Mouse (Mus musculus): ENCODE results near the gene Rffl. TPM values are rescaled to one million over a fixed set of nuclear protein-coding genes. Genes with fewer than 3 reads are reported as not detected.
A peak's percentile ranks its signal among the peaks of the same experiment; 100 is the strongest.

The Rffl gene
- 1 to 10 TPM; 2.7 to 3.0 TPM for total RNA-seq (2021)

- DNase-seq: peak; percentile 97
- intact Hi-C loops (cut with DNase I): no loop called here
Observed at GRCm38 (mm10) chr11:82871031-82871446, at the start of gene Rffl. Rffl (minus strand) TSS chr11:82871210.

- intact Hi-C loops (cut with DNase I): no loop called here
- no peak for DNase-seq
Observed at GRCm38 (mm10) chr11:82920768-82921167, 49.8 kb upstream of the Rffl start.

GRCm38 (mm10) chr11:82914711-82915352, 43.8 kb upstream of the Rffl start:
- intact Hi-C loops (cut with DNase I): no loop called here
- DNase-seq: peak; percentile 75

GRCm38 (mm10) chr11:82910679-82911389, 39.8 kb upstream of the Rffl start:
- DNase-seq: no peak
- intact Hi-C loops (cut with DNase I): no loop called here

- intact Hi-C loops (cut with DNase I): no loop called here
- no peak for DNase-seq
Observed at GRCm38 (mm10) chr11:82910250-82910649, 39.2 kb upstream of the Rffl start, which contains the start of gene Unc45b. Unc45b (plus strand) TSS chr11:82910550.

GRCm38 (mm10) chr11:82908608-82908989, 37.6 kb upstream of the Rffl start:
- DNase-seq: no peak
- intact Hi-C loops (cut with DNase I): no loop called here

- intact Hi-C loops (cut with DNase I): no loop called here
- peak; percentile 94 for DNase-seq
Observed at GRCm38 (mm10) chr11:82907651-82908607, 36.9 kb upstream of the Rffl start, which contains the start of gene Nle1. Nle1 (minus strand) TSS chr11:82908411.

GRCm38 (mm10) chr11:82905816-82906215, 34.8 kb upstream of the Rffl start:
- intact Hi-C loops (cut with DNase I): no loop called here
- no peak for DNase-seq

GRCm38 (mm10) chr11:82904952-82905351, 33.9 kb upstream of the Rffl start:
- intact Hi-C loops (cut with DNase I): no loop called here
- no peak for DNase-seq

- intact Hi-C loops (cut with DNase I): no loop called here
Observed at GRCm38 (mm10) chr11:82901606-82902310, 30.7 kb upstream of the Rffl start.

GRCm38 (mm10) chr11:82899720-82900119, 28.7 kb upstream of the Rffl start:
- DNase-seq: no peak
- intact Hi-C loops (cut with DNase I): no loop called here

More at GRCm38 (mm10) chr11:82901606-82902310, 30.7 kb upstream of the Rffl start:
- DNase-seq: peak; percentile 27

GRCm38 (mm10) chr11:82897478-82897877, 26.5 kb upstream of the Rffl start:
- no peak for DNase-seq
- intact Hi-C loops (cut with DNase I): no loop called here

- intact Hi-C loops (cut with DNase I): loop anchor here (5.0 kb wide), 2 partner anchors 655 to 895 kb away; no protein-coding TSS in a partner anchor
- no peak for DNase-seq
Observed at GRCm38 (mm10) chr11:82891936-82892335, 20.9 kb upstream of the Rffl start, which contains the start of gene Fndc8. Fndc8 (plus strand) TSS chr11:82892124.

- intact Hi-C loops (cut with DNase I): loop anchor here (5.0 kb wide), 2 partner anchors 653 to 893 kb away; no protein-coding TSS in a partner anchor
- DNase-seq: peak; percentile 96
Observed at GRCm38 (mm10) chr11:82890342-82890762, 19.3 kb upstream of the Rffl start, which contains the start of gene Rad51d. Rad51d (minus strand) TSS chr11:82890614.

GRCm38 (mm10) chr11:82889524-82890341, 18.7 kb upstream of the Rffl start:
- intact Hi-C loops (cut with DNase I): loop anchor here (5.0 kb wide), 2 partner anchors 652 to 892 kb away; no protein-coding TSS in a partner anchor
- peak; percentile 24 for DNase-seq

GRCm38 (mm10) chr11:82888491-82888946, 17.5 kb upstream of the Rffl start:
- peak; percentile 62 for DNase-seq

GRCm38 (mm10) chr11:82886559-82886958, 15.5 kb upstream of the Rffl start:
- no peak for DNase-seq
- intact Hi-C loops (cut with DNase I): no loop called here

More at GRCm38 (mm10) chr11:82888491-82888946, 17.5 kb upstream of the Rffl start:
- intact Hi-C loops (cut with DNase I): no loop called here

- intact Hi-C loops (cut with DNase I): no loop called here
- DNase-seq: no peak
Observed at GRCm38 (mm10) chr11:82883180-82883579, 12.2 kb upstream of the Rffl start.

Measured in left cerebral cortex, postnatal 4 days (tissue).